Mouse (Mus musculus) fat pad, adult 2 months (tissue): ENCODE measurements around the gene Rundc3a.
"Not testable (repeated sequence)": the region's sequence is repeated elsewhere in the genome, so short reads cannot be mapped to it uniquely, and the experiment has no call there.

ENCODE experiments used
- DNase-seq: peaks from one replicate; pipeline ENCODE4 v3.0.0-alpha.2; 2011; ENCODE audit warnings: low read depth, low spot score; ENCODE audit errors: extremely low read depth

Gene Rundc3a

DNA sequence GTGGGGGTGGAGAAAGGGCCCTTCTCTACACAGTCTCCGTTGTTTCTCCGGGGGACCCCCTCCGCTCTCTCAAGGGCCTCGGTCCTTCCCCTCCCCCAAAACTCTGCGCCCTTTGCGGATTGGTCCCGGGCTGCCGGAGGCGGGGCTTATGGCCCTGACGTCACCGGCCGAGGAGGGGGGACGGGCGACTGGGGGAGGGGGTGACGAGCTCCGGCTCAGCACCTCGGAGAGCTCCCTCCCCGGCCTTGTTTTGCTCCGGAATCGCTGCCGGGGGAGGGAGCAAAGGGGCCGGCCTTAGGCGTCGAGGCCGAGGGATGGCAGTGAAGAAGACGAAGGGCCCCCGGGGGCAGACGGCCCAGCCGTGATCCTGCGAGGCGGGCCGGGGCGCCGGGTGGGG lies at the start of gene Rundc3a:
Gene Rundc3a (plus strand): TSS at position 166 of the 397 bp plus-strand sequence.
- no peak for DNase-seq

DNA sequence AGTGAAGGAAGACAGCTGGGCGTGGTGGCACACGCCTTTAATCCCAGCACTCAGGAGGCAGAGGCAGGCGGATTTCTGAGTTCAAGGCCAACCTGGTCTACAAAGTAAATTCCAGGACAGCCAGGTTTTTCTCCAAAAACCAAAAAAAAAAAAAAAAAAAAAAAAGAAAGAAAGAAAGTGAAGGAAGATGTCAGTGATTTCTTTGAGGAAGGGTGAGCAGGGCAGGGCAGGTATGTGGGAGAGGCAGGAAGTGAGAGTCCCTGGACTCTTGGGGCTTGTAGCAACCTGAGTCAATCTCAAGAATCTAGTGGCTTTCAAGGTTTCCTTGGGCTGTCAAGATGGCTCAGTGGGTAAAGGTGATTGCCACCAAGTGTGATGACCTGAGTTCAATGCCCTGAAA lies 48.7 kb upstream of the Rundc3a start:
- DNase-seq = no peak

DNA sequence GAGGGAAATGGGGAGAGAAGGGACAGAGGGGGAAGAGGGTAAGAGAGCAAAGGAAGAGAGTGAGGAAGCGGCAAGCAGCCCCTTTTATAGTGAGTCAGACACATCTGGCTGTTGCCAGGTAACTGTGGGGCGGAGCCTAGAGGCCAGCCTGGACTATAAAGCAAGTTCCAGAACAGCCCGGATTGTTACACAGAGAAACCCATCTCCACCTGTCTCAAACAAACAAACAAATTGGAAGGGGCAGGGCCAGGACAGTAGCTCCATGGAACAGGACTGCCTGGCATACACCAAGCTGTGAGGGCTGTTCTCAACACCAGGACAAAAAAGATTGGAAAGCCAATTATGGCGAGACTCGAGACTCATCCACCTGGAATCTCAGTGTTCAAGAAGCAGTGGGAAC lies 46.3 kb upstream of the Rundc3a start:
- DNase-seq = no peak

DNA sequence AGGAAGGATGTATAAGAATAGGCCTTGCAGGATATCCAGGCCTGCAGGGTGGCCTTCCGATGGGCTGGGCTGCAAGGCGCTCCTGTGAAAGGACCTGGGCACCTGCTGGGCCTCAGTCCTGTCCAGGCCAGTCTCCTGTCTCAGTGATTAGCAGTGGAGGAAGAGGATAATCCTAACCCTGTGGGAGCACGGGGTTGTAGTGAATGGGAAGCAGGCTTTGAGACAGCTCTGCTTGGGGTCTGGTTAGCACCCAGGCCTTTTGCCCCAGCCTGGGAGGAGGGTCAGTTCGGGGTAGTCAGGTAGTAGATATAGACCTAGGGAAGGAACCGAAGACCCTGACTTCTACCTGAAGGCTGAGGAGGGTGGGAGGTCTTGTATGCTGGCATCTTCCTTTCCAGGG lies 45.5 kb upstream of the Rundc3a start:
- no peak for DNase-seq

DNA sequence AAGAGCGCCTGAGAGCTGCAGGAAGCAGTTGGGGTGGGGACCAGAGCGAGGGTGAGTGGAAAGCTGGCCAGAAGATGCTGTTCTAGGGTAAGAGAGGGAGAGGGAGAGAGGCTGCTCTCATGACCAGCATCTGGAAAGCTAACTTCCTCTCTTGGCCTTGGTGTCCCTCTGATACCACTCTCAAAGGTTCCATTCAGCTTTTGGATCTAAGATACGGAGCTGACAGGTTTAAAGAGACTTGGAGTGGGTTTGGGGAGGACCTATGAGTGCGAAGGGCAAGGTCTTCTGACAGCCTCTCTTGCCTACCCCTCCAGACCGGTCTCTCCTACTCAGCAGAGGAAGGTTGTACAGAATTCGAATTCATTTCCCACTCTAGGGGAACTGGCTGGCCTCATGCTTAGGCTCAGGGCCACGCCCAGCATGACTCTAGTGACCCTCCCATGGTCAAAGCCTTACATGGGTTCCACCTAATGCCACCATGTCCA lies 45.1 kb upstream of the Rundc3a start:
- DNase-seq = no peak

DNA sequence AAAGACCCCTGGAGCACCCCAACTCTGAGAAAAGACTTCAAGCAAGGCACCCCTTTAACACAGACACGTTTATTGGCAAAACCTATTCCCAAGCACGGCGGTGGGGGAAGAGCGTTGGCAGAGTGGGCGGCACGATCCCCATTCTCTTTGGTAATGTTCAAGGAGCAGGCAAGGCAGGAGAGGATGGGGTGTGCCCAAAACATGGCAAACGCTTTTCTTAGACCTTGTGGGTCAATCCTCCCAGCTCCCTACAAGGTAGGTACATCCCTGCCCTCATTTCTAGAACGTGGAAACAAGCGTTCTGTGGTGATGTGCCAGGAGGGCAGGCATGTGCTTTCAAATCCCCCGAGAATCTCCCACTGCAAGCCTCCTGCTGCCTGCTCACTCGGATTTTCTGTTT lies 44.4 kb upstream of the Rundc3a start:
- no peak for DNase-seq

DNA sequence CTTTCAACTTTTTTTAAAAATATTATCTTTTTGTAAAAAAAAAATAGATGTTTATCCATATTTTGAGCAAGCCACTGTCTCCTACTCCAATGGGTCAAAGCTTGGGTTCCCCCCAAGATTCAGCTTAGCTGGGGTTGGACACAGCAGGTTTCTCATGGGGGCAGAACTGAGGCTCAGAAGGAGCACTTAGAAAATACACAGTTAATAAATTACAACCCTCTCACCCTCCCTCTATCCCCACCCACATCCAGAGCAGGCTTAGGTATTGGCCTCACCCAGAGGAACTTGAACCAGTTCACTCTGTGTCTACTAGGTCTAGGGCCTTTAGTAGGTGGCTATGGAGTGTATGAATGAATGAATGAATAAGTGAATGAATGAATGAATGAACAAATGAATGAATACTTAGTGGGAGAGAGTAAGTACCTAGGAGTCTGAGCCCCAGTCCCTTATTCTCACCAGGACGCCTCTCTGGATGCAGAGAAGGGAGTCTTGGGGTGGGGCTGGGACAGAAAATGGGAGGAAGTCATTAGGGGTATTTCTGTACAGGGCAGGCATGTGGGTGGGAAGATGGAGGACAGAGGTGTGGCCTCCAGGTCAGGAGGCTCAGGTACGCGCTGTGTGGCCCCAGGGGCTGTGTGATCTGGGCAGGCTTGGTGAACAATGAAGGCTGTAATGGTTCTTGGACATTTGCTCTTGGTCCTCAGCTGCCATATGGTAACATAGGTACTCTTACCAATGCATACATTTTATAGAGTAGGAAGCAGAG lies 43.8 kb upstream of the Rundc3a start:
- DNase-seq = no peak

DNA sequence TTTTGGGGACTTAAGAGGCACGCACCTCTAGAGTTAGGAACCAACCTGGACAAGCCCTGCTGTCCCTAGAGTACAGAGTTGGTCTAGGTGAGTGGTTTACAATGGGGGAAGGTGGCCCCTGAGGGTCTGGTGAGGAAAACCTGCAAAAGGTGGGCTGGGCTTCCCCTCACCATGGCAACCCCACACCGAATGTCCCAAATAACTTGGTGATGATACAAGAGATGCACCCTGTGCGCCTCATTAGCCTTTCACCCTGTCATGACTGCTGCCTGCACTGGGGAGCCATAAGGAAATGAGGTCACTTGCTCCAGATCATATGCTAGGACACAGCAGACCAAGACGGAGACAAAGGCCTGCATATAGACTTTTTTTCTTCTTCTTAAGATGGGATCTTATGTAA lies 42.8 kb upstream of the Rundc3a start:
- no peak for DNase-seq

DNA sequence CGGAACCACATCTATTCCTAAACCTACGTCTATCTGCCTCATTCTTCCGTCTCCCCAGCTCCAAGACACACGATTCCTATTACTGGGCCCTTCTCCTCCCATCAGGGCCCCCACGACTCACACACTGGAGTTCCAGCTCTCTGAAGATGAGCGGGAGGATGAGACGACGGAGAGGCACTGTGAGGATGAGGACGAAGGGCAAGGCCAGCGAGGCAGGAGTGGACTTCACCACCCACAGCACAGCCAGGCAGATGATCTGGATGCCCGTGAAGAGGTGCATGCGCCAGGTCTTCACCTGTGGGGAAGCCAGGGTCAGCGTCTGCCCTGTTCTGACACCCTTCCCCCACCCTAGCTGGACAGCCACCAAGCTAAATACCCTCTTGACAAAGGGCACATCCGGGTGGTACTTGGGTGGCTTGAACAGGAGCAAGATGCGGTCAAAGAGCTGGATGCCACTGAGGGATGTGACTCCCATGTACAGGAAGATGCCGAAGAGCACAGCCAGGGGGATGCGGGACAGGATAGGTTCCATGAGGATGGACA lies 42.2 kb upstream of the Rundc3a start:
- no peak for DNase-seq

DNA sequence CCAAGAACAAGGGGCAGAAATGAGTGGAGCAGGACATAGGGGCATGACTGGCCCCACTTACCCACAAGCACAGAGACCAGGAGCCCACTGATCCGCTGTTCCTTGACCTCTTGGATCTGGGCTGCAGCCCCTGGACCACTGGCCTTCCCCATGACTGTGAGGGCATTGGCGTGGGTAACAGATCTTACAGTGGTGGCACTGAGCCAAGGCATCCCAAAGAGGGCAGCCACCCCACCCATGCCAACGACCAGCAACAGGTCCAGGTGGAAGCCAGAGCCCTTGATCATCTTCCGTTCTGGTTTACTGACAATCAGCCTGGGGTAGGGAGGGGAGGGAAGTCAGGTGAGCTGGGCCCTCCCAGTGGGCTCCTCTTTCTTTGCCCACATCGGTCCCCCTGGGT lies 40.8 kb upstream of the Rundc3a start:
- no peak for DNase-seq

DNA sequence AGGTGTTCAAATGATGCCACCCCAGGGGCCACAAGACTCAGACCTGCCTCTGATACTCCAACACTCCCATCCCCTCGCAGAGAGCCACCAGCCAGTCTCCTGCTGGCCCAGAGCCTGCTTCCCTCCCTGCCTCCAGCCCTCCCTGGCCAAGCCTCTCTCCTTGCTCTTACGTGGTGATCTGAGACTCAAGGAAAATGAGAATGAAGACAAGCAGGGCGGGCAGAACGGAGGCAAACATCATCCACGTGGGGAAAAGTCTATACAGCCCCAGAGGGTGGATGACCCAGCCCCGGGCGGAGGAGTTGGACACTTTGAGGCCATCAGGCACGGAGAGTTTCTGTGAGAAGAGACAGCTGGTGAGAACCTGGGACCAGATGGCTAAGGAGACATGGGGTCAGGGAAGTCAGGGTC lies 40.2 kb upstream of the Rundc3a start:
- no peak for DNase-seq

DNA sequence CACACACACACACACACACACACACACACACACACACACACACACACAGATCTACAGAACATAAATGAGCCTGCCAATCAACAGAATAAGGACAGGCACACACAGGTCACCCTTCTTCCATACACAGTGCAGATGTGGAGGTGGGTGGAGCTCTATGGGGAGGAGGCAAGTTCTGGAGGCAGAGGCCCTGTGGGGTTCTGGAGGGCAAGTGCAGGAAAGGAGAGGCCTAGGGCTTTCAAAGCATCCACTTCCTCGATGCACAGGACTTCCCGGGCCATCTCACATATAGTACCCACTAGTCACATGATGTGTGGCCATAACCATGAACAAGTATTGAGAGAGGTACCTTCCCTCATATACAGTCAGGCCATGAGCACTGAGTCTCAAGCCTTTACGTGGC lies 37.7 kb upstream of the Rundc3a start:
- DNase-seq = no peak

DNA sequence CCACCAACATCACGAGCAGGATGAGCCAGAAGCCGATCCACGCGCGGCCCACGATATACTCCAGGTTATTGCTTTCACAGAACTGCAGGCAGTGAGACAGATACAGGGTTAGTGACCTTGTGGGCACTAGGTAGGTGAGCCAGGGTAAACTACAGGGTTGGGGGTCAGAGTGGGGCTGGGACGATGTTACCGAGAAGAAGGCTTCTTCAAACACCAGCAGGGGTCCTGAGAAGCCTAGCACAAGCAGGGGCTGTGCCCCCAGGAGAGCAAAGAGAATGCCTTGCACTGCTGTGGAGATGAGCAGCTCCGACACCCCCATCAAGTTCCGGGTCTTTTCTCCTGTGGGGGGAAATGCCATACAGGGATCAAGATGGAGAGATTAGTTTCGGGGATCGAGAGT lies 37.0 kb upstream of the Rundc3a start:
- no peak for DNase-seq

DNA sequence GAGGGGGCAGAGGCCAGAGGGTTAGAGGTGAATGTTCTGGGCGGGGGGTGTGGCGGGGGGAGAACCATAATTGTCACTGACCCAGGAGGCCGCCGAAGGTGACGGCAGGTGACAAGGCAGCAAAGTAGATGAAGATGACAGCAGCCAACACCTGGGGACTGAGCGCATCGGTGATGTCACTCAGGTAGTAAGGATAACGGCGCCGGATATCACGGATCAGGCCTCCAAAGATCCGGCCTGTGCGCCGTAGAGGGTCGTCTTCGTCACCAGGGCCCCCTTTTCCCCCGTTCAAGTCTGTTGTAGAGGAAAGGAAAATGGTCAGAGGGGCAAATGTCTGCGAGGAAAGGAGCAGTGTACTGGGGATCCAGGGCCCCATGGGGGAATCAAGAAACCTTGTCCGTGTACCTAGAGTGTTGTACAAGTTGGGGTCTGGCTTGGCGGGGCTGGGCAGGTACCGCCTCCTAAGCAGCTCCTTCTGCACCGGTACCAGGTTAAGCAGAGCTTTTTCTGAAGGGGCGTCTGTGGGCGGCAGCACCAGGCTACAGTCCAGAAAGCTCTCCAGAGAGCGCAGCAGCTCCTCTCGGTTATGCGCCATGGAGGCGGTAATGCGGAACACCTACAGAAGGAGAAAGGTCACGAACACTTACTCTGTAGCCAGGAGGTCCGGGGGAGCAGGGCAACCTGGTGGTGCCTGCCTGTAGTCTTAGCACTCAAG lies 36.4 kb upstream of the Rundc3a start:
- no peak for DNase-seq

DNA sequence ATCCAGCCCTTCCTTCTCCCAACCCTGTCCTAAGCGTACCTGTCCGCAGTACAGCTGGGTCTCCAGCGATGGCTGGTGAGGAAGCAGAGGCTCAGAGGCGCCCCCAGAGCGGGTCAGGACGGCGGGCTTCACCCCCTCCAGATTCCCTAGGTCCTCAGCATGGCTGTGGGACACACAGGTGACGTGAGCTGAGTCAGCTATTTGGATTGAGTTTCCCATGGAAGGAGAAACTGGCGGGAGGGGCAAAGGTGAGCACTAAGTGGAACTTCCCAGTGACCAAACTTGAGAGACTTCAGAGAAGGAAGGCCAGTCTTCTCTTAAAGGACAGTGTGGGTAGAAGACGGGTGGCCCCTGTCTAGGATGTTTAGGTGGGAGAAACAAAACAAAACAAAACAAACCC lies 34.8 kb upstream of the Rundc3a start:
- no peak for DNase-seq

DNA sequence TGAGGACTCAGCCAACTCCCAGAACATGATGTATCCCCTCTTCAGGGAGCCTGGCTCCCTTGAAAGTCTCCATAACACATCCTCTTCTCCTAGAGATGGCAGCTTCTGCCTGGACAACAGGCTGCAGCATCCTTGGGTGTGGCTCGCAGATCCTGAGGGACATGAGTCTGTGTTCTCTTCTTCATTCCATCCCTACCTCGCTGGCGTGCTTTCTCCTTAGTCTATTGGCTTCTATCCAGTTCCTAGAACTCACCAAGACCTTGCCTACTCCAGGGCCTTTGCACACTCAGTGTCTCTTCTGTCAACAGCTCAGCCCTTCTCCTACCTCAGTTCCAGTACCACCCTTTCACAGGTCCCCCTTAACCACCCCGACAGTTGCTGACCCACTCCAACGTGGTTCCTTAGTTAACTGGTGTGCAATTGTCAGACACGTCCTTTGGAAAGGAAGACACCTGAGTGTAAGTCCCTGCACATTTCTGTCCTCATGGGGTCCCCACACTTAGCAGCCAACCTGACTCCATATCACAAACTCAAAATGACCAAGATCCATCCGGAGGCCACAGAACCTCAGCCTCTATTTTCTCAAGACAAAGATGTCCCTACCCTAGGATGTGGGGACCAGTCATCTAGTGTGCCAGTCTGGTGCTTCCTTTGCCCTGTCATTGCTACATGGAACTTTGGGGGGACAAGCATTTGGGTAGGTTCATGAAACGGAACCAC lies 31.3 kb upstream of the Rundc3a start:
- no peak for DNase-seq

DNA sequence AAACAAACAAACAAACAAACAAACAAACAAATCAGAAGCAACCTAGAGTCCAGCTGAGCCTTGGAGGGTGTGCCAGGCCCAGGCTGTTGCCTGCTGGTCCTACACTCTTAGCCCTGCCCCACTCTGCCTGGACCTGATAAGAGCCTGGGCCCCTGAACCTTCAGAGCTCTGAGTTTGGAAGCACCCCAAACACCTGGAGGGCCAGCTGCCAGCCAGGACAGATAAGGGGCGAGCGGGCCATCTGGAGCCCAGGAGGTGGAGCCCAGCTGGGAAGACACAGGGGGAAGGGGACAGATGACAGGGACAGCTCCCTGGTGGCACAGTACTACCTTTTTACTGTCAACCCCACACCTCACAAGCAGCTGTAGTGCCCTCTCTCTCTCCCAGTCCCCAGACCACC lies 29.6 kb upstream of the Rundc3a start:
- DNase-seq = no peak

DNA sequence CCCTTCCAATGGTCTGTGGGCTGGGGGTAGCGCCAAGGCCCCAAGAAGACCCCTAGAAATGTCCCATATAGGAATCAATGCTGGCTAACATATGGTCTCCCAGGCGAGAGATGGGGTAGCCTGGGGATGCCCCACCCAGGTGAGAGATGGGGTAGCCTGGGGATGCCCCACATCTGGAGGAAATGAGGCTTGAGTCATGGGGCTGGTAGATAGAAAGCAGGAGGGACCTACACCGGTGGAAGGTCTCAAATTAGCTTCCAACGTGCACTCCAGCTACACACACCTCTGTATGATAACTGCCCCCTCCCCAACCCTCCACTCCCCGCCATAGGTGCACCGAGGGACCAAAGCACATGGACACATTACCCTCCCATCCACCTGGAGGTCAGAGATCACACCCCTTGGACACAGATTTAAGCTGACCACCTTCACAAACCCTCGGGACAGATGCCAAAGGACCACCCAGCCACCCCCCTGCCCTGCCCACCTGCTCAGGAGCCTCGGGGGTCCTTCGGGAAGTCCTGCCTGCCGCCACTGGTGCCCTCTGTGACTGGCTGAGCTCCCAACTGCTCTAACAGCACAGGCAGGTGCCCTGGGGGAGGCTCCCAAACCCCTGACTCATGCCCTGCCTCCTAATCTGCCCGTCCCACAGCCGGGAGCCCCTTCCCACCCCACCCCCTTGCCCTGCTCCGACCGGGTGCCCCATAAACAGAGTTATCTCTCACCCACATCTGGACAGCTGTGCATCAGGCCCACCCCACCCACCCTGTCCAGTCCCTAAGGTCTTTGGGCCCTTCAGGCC lies 28.4 kb upstream of the Rundc3a start:
- no peak for DNase-seq

DNA sequence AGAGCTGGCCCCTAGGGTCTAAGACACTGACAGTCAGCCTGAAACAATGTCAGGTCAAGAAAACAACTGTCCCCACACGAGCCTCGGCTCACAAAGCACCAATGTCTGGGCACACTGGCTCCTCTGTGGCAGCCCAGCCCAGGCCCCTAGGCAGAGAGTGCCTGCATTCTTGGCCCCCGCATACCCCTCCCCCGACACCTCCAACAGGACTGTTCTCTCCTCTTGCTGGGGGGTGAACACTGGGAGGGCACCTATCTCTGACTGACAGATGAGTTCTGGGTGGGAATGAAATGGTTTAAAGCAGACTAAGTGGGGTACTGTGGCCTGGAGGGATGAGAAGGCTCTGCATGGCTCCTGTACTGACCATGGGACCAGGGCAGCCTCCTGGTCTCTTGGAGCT lies 27.5 kb upstream of the Rundc3a start:
- DNase-seq = no peak

DNA sequence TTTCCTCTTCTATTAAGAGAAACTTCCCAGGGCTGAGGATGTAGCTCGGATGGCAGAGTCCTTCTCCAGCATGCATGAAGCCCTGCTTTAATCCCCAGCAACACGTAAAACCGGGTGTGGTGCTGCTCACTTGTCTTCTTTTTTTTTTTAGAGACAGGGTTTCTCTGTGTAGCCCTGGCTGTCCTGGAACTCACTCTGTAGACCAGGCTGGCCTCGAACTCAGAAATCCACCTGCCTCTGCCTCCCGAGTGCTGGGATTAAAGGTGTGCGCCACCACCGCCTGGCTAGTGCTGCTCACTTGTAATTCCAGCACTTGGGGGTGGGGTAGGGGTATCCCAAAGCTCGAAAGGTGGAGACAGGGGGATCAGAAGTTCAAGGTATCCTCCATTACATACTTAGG lies 27.1 kb upstream of the Rundc3a start, which contains the start of gene Slc4a1:
Gene Slc4a1 (minus strand): TSS at position 101 of the 400 bp plus-strand sequence.
- not testable (repeated sequence) for DNase-seq
